Mouse (Mus musculus) liver, embryonic 15.5 days (tissue): Measurements from ENCODE around the gene Ddx58. TPM values are rescaled to one million over a fixed set of nuclear protein-coding genes. Genes with fewer than 3 reads are reported as not detected.

Experiments
- ATAC-seq: fragments of 200-750 bp; cut with Nextera tagmentation; 2 replicates; pipeline ENCODE4 v1.8.0; 2017; ENCODE audit warnings: moderate number of reproducible peaks, mild to moderate bottlenecking, moderate library complexity; ENCODE audit not compliant: insufficient read depth
- H3K27ac ChIP-seq: fragments of 300-500 bp; sonication (generic); replicated peaks from 2 replicates; pipeline ENCODE4 v1.5.1; 2015; ENCODE audit warnings: mild to moderate bottlenecking, inconsistent platforms
- H3K27me3 ChIP-seq: fragments of 300-500 bp; sonication (generic); 2 replicates; pipeline ENCODE4 v1.6.1; 2015; ENCODE audit warnings: mild to moderate bottlenecking, inconsistent platforms
- H3K36me3 ChIP-seq: fragments of 300-500 bp; sonication (generic); replicated peaks from 2 replicates; pipeline ENCODE4 v1.6.1; 2015; ENCODE audit warnings: moderate library complexity, mild to moderate bottlenecking, inconsistent platforms
- H3K4me1 ChIP-seq: fragments of 300-500 bp; sonication (generic); replicated peaks from 2 replicates; pipeline ENCODE4 v1.6.1; 2015; ENCODE audit warnings: inconsistent platforms
- H3K4me2 ChIP-seq: fragments of 300-500 bp; sonication (generic); 2 replicates; pipeline ENCODE4 v1.6.1; 2015; ENCODE audit warnings: moderate library complexity, mild to moderate bottlenecking, inconsistent platforms
- H3K4me3 ChIP-seq: fragments of 300-500 bp; sonication (generic); replicated peaks from 2 replicates; pipeline ENCODE4 v1.5.1; 2015; ENCODE audit warnings: mild to moderate bottlenecking, inconsistent platforms
- H3K9ac ChIP-seq: fragments of 300-500 bp; sonication (generic); 2 replicates; pipeline ENCODE4 v1.6.1; 2015; ENCODE audit warnings: moderate library complexity, mild to moderate bottlenecking, inconsistent platforms
- H3K9me3 ChIP-seq: fragments of 300-500 bp; sonication (generic); replicated peaks from 2 replicates; pipeline ENCODE4 v1.6.1; 2016; ENCODE audit warnings: inconsistent platforms
- WGBS: fragments of 180-500 bp; shearing (Covaris S2); methylation state at CpG from one replicate; pipeline ENCODE4 v1.1.7; 2015; ENCODE audit warnings: mixed read lengths; ENCODE audit not compliant: insufficient replicate concordance; 5-methylcytosine and 5-hydroxymethylcytosine counted together
- polyA plus RNA-seq: library from polyadenylated mRNA; unstranded; fragments of >200 nt; fragmentation: Nextera tagmentation; extraction: Ambion mirVana; gene quantifications from 2 replicates; pipeline ENCODE4 v1.2.1, GENCODE M21; 2015

The Ddx58 gene
- polyA plus RNA-seq, 1 experiment from 2014 or later, result 5.0 TPM

GRCm38 (mm10) chr4:40181681-40182080, 57.9 kb downstream of the Ddx58 start:
- Histone ChIP-seq H3K27me3 (no peaks in the 10 kb centered on the region), H3K27ac (no peak overlapping the region; the same call in 1 of the 2 replicates), H3K4me1 (peaks cover 14% of the 10 kb centered on the region; the same call in 1 of the 2 replicates), H3K4me3 (no peak overlapping the region), H3K36me3 (peaks cover 52% of the 10 kb centered on the region), H3K9me3 (no peaks in the 10 kb centered on the region), H3K4me2 (no peak overlapping the region), H3K9ac (no peak overlapping the region)
- peak; percentile 81 for ATAC-seq
- WGBS, result 70% methylated on average over 8 of the region's 8 CpGs

GRCm38 (mm10) chr4:40180046-40180445, 59.6 kb downstream of the Ddx58 start:
- no peak overlapping the region for H3K4me3 ChIP-seq
- ATAC-seq, result no peak
- peaks cover 43% of the 10 kb centered on the region for H3K36me3 ChIP-seq
- no peaks in the 10 kb centered on the region for H3K9me3 ChIP-seq
- H3K4me1 ChIP-seq, result peaks cover 14% of the 10 kb centered on the region; the same call in 1 of the 2 replicates
- H3K4me2 ChIP-seq, result no peak overlapping the region
- H3K27me3 ChIP-seq, result no peaks in the 10 kb centered on the region
- H3K9ac ChIP-seq, result no peak overlapping the region
- H3K27ac ChIP-seq, result no peak overlapping the region
- WGBS, result 82% methylated on average over 6 of the region's 6 CpGs

DNA sequence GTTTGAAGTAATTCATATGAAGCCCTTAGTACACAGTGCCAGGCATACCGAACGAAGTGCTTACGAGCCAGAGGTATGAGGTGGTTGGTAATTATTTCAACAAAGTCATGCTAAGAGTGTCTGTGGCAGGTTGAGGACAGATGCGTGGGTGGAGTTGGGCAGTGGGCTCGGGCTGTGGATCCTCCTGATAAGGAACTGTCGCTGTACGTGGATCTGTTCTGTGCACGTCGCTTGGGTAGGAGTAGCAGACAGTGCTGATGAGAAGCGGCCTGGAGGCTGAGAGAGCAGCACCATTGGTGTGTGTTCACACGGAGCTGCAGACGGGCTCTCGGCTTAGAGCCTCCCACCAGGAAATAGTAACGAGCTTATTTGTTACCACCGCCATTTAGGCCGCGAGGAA, 61.0 kb downstream of the Ddx58 start:
- ATAC-seq, result no peak
- Histone ChIP-seq H3K9ac (no peak overlapping the region), H3K9me3 (no peaks in the 10 kb centered on the region), H3K36me3 (peaks cover 38% of the 10 kb centered on the region), H3K4me1 (peaks cover 14% of the 10 kb centered on the region; the same call in 1 of the 2 replicates), H3K27me3 (no peaks in the 10 kb centered on the region), H3K4me3 (no peak overlapping the region), H3K27ac (no peak overlapping the region), H3K4me2 (no peak overlapping the region)
- WGBS, result 47% methylated on average over 17 of the region's 17 CpGs

GRCm38 (mm10) chr4:40174321-40174720, 65.3 kb downstream of the Ddx58 start:
- H3K9me3 ChIP-seq, result no peaks in the 10 kb centered on the region
- H3K9ac ChIP-seq, result no peak overlapping the region
- no peaks in the 10 kb centered on the region for H3K27me3 ChIP-seq
- H3K4me1 ChIP-seq, result 0 out of 2 replicates have a peak, but pooled peaks cover 6% of the 10 kb centered on the region
- H3K4me3 ChIP-seq, result no peak overlapping the region
- no peak overlapping the region for H3K27ac ChIP-seq
- ATAC-seq, result no peak
- no peak overlapping the region for H3K4me2 ChIP-seq
- H3K36me3 ChIP-seq, result peaks cover 21% of the 10 kb centered on the region
- 69% methylated on average over 4 of the region's 4 CpGs for WGBS

GRCm38 (mm10) chr4:40172336-40172735, 67.3 kb downstream of the Ddx58 start:
- no peak overlapping the region for H3K27ac ChIP-seq
- H3K9me3 ChIP-seq, result no peaks in the 10 kb centered on the region
- 51% methylated on average over 2 of the region's 2 CpGs for WGBS
- no peak overlapping the region for H3K9ac ChIP-seq
- ATAC-seq, result no peak
- peaks cover 26% of the 10 kb centered on the region for H3K36me3 ChIP-seq
- H3K4me3 ChIP-seq, result no peak overlapping the region
- no peaks in the 10 kb centered on the region for H3K4me1 ChIP-seq
- no peak overlapping the region for H3K4me2 ChIP-seq
- H3K27me3 ChIP-seq, result no peaks in the 10 kb centered on the region

GRCm38 (mm10) chr4:40171477-40171876, 68.2 kb downstream of the Ddx58 start:
- H3K4me2 ChIP-seq, result no peak overlapping the region
- WGBS, result 70% methylated on average over 4 of the region's 4 CpGs
- H3K36me3 ChIP-seq, result peaks cover 33% of the 10 kb centered on the region
- no peak overlapping the region for H3K4me3 ChIP-seq
- no peaks in the 10 kb centered on the region for H3K27me3 ChIP-seq
- no peak overlapping the region for H3K27ac ChIP-seq
- H3K9ac ChIP-seq, result no peak overlapping the region
- no peaks in the 10 kb centered on the region for H3K9me3 ChIP-seq
- no peaks in the 10 kb centered on the region for H3K4me1 ChIP-seq
- ATAC-seq, result no peak

- no peak overlapping the region for H3K27ac ChIP-seq
- no peaks in the 10 kb centered on the region for H3K27me3 ChIP-seq
- no peak overlapping the region for H3K4me3 ChIP-seq
- H3K9me3 ChIP-seq, result no peaks in the 10 kb centered on the region
- H3K36me3 ChIP-seq, result peaks cover 29% of the 10 kb centered on the region; the same call in 1 of the 2 replicates
- no peak for ATAC-seq
- H3K9ac ChIP-seq, result no peak overlapping the region
- 69% methylated on average over 10 of the region's 10 CpGs for WGBS
- H3K4me1 ChIP-seq, result 0 out of 2 replicates have a peak, but pooled peaks cover 2% of the 10 kb centered on the region
- H3K4me2 ChIP-seq, result no peak overlapping the region
Measured at GRCm38 (mm10) chr4:40163646-40164045, 76.0 kb downstream of the Ddx58 start.

- peaks cover 8% of the 10 kb centered on the region; the same call in 1 of the 2 replicates for H3K36me3 ChIP-seq
- no peak overlapping the region for H3K4me3 ChIP-seq
- peaks cover 21% of the 10 kb centered on the region for H3K4me1 ChIP-seq
- H3K4me2 ChIP-seq, result no peak overlapping the region
- no peaks in the 10 kb centered on the region for H3K9me3 ChIP-seq
- no peaks in the 10 kb centered on the region for H3K27me3 ChIP-seq
- no peak overlapping the region for H3K9ac ChIP-seq
- 80% methylated on average over 8 of the region's 8 CpGs for WGBS
- ATAC-seq, result no peak
- no peak overlapping the region for H3K27ac ChIP-seq
Measured at GRCm38 (mm10) chr4:40160591-40161434, 78.8 kb downstream of the Ddx58 start.

GRCm38 (mm10) chr4:40158224-40158540, 81.4 kb downstream of the Ddx58 start:
- H3K9me3 ChIP-seq, result no peaks in the 10 kb centered on the region
- no peak overlapping the region for H3K27ac ChIP-seq
- 0 out of 2 replicates have a peak, but pooled peaks cover 4% of the 10 kb centered on the region for H3K36me3 ChIP-seq
- ATAC-seq, result no peak
- no peak overlapping the region for H3K4me2 ChIP-seq
- WGBS, result 71% methylated on average over 5 of the region's 5 CpGs
- no peaks in the 10 kb centered on the region for H3K27me3 ChIP-seq
- no peak overlapping the region for H3K4me3 ChIP-seq
- peaks cover 33% of the 10 kb centered on the region for H3K4me1 ChIP-seq
- no peak overlapping the region for H3K9ac ChIP-seq

DNA sequence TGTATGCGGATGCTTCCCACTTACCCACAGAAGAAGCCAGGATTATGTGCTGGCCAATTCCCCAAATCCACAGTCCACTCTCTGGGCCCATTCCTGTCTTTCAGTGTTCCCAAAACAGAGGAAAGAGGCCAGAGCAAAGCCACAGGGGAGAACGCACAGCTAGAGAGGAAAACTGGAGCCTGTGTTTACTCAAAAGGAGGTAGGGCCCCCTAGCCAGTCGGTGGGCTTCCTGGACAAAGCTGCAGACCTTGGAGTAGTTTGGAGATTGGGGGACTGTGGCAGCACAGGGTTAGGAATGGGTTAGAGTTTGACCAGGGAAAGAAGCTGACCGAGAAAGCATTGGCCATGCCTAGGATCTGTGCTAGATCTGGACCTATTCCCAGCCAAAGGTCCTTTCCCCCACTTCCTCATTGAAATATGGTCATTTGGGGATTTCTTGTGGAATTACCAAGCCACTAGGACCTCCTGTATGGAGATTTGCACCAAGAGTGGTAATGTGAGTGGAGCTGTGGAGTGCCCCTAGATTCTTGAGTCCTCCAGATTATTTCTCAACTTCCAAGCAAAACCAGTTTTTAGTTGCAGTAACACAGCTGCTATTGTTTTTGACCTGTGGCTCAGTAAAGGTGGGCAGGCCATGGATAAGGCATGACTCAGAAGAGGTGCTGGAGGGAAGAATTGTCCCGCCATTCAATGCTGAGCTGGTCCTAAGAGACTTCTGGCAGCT, 82.0 kb downstream of the Ddx58 start:
- Histone ChIP-seq H3K9ac (no peak overlapping the region), H3K27ac (peak overlapping the region; percentile 69; the same call in 1 of the 2 replicates), H3K27me3 (no peaks in the 10 kb centered on the region), H3K4me3 (no peak overlapping the region), H3K4me1 (peaks cover 35% of the 10 kb centered on the region), H3K9me3 (no peaks in the 10 kb centered on the region), H3K4me2 (no peak overlapping the region), H3K36me3 (0 out of 2 replicates have a peak, but pooled peaks cover 4% of the 10 kb centered on the region)
- ATAC-seq, result no peak
- 62% methylated on average over 5 of the region's 5 CpGs for WGBS
